Mouse (Mus musculus) G1E (cell line): Measurements from ENCODE around the gene Zfp296.
A peak's percentile ranks its signal among the peaks of the same experiment; 100 is the strongest.

Source experiments
- CTCF ChIP-seq: IDR thresholded peaks from 2 replicates; pipeline ENCODE4 v1.5.1; 2012; ENCODE audit warnings: low read depth, low read length, inconsistent platforms, mixed read lengths
- GATA2 ChIP-seq: IDR thresholded peaks from 2 replicates; pipeline ENCODE4 v1.6.1; 2012; ENCODE audit warnings: low read depth, low read length, inconsistent platforms, borderline replicate concordance
- TAL1 ChIP-seq: conservative IDR thresholded peaks from 2 replicates; pipeline ENCODE4 v1.6.1; 2012; ENCODE audit warnings: low read depth, low read length, inconsistent platforms, mixed read lengths

- TF ChIP-seq CTCF (peak; percentile 51), TAL1 (no peak), GATA2 (no peak)
Observed at GRCm38 (mm10) chr7:19543584-19543983, 33.5 kb upstream of the Zfp296 start.
